31 mouse cellular contexts compared by ENCODE assay signal in the genomic region with DNA sequence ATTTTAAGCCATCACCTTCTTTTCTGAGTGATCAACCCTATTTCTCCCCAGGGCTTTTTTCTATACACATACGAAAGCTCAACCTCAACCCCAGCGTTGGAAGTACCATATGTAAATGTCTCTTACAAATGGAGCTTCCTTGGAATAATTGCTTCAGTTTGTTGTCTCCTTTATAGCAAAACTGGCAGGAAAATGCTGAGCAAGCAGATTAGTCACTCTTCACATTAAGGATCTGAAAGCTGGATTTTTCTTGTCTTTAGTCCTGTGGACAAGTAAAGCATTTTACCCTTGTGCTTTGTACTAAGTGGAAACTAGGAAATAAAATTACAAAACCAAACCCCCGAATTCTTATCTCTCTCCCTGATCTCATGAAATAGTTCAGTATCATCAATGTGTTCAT.
"Had no signal": no experiment of that assay in that cellular context is flagged by ENCODE, and none has a peak within 500 bp of the region (broad histone marks: within the 10 kb centered on the region; RNA-seq: fewer than 3 reads in every experiment).

No protein-coding gene starts in this region.

- H3K27ac ChIP-seq: limb, embryonic 10.5 days; limb, embryonic 12.5 days; limb, embryonic 13.5 days; limb, embryonic 15.5 days; liver, embryonic 12.5 days; liver, embryonic 13.5 days; liver, embryonic 14.5 days; liver, embryonic 15.5 days; lung, embryonic 15.5 days; macrophage; midbrain, embryonic 10.5 days; midbrain, embryonic 12.5 days; midbrain, embryonic 13.5 days; midbrain, embryonic 15.5 days had no signal

- H3K36me3 ChIP-seq: limb, embryonic 10.5 days; limb, embryonic 12.5 days; limb, embryonic 13.5 days; limb, embryonic 15.5 days; liver, embryonic 12.5 days; liver, embryonic 13.5 days; liver, embryonic 15.5 days; lung, embryonic 15.5 days; midbrain, embryonic 10.5 days; midbrain, embryonic 12.5 days; midbrain, embryonic 13.5 days; midbrain, embryonic 15.5 days had no signal

- DNase-seq: left cerebral cortex, postnatal 4 days; liver; liver, embryonic 13.5 days; liver, postnatal 0 days; lung, adult 18-20 months; lung, adult 2 months; lung, embryonic 14.5 days; lung, postnatal 10 days; lung, postnatal 14 days; lung, postnatal 36 days; lung, postnatal 4 days; midbrain, embryonic 14.5 days had no signal

- H3K4me2 ChIP-seq: limb, embryonic 12.5 days; limb, embryonic 13.5 days; limb, embryonic 15.5 days; liver, embryonic 11.5 days; liver, embryonic 12.5 days; liver, embryonic 13.5 days; liver, embryonic 15.5 days; lung, embryonic 14.5 days; lung, embryonic 15.5 days; midbrain, embryonic 11.5 days; midbrain, embryonic 12.5 days; midbrain, embryonic 13.5 days; midbrain, embryonic 15.5 days had no signal

- H3K4me3 ChIP-seq: limb, embryonic 10.5 days; limb, embryonic 12.5 days; limb, embryonic 13.5 days; limb, embryonic 15.5 days; liver, embryonic 12.5 days; liver, embryonic 13.5 days; liver, embryonic 15.5 days; lung, embryonic 15.5 days; megakaryocyte, embryonic 14.5 days; midbrain, embryonic 10.5 days; midbrain, embryonic 12.5 days; midbrain, embryonic 13.5 days; midbrain, embryonic 15.5 days; myocyte had no signal

- H3K9me3 ChIP-seq: limb, embryonic 10.5 days; limb, embryonic 12.5 days; limb, embryonic 13.5 days; limb, embryonic 15.5 days; liver, embryonic 12.5 days; liver, embryonic 13.5 days; liver, embryonic 15.5 days; lung, embryonic 15.5 days; megakaryocyte, embryonic 14.5 days; midbrain, embryonic 10.5 days; midbrain, embryonic 12.5 days; midbrain, embryonic 13.5 days; midbrain, embryonic 15.5 days had no signal

- ATAC-seq: liver, embryonic 12.5 days; liver, postnatal 0 days; lung, postnatal 0 days; midbrain, embryonic 13.5 days; midbrain, embryonic 15.5 days; midbrain, embryonic 16.5 days had no signal

- H3K4me1 ChIP-seq: limb, embryonic 12.5 days; limb, embryonic 15.5 days; liver, embryonic 12.5 days; liver, embryonic 13.5 days; liver, embryonic 15.5 days; lung, embryonic 15.5 days; megakaryocyte, embryonic 14.5 days; midbrain, embryonic 10.5 days; midbrain, embryonic 12.5 days; midbrain, embryonic 15.5 days had no signal

- H3K27me3 ChIP-seq: limb, embryonic 12.5 days; limb, embryonic 13.5 days; limb, embryonic 15.5 days; liver, embryonic 12.5 days; liver, embryonic 13.5 days; liver, embryonic 15.5 days; lung, embryonic 15.5 days; megakaryocyte, embryonic 14.5 days; midbrain, embryonic 12.5 days; midbrain, embryonic 13.5 days; midbrain, embryonic 15.5 days had no signal

- H3K9ac ChIP-seq: limb, embryonic 12.5 days; limb, embryonic 13.5 days; limb, embryonic 15.5 days; liver, embryonic 12.5 days; liver, embryonic 13.5 days; liver, embryonic 14.5 days; liver, embryonic 15.5 days; liver, postnatal 0 days; lung, embryonic 14.5 days; lung, embryonic 15.5 days; midbrain, embryonic 12.5 days; midbrain, embryonic 13.5 days; midbrain, embryonic 15.5 days had no signal
